Mouse (Mus musculus) limb, embryonic 13.5 days (tissue): ENCODE measurements at regions not wholly inside any gene's neighbourhood (a gene's known extent, or its start where the extent isn't known, plus 50 kb on each side); places are given as distances from the start of the nearest gene placed in this dataset.

Source experiments
- ATAC-seq: fragments of 200-750 bp; cut with Nextera tagmentation; 2 replicates; pipeline ENCODE4 v1.8.0; 2017; ENCODE audit warnings: low read depth, moderate number of reproducible peaks, moderate TSS enrichment; ENCODE audit not compliant: low FRiP score
- H3K27ac ChIP-seq: fragments of 300-500 bp; sonication (generic); 2 replicates; pipeline ENCODE4 v1.5.1; 2015; ENCODE audit warnings: inconsistent platforms, mild to moderate bottlenecking, moderate library complexity
- H3K27me3 ChIP-seq: fragments of 300-500 bp; sonication (generic); 2 replicates; pipeline ENCODE4 v1.6.1; 2015; ENCODE audit warnings: mild to moderate bottlenecking, inconsistent platforms
- H3K36me3 ChIP-seq: fragments of 300-500 bp; sonication (generic); 2 replicates; pipeline ENCODE4 v1.6.1; 2015; ENCODE audit warnings: inconsistent platforms, mild to moderate bottlenecking, moderate library complexity
- H3K4me1 ChIP-seq: fragments of 300-500 bp; sonication (generic); 2 replicates; pipeline ENCODE4 v1.6.1; 2015; ENCODE audit warnings: inconsistent platforms
- H3K4me2 ChIP-seq: fragments of 300-500 bp; sonication (generic); replicated peaks from 2 replicates; pipeline ENCODE4 v1.6.1; 2015; ENCODE audit warnings: inconsistent platforms, mild to moderate bottlenecking, moderate library complexity
- H3K4me3 ChIP-seq: fragments of 300-500 bp; sonication (generic); 2 replicates; pipeline ENCODE4 v1.5.1; 2015; ENCODE audit warnings: moderate library complexity, mild to moderate bottlenecking, inconsistent platforms
- H3K9ac ChIP-seq: fragments of 300-500 bp; sonication (generic); 2 replicates; pipeline ENCODE4 v1.6.1; 2015; ENCODE audit warnings: mild to moderate bottlenecking, inconsistent platforms
- H3K9me3 ChIP-seq: fragments of 300-500 bp; sonication (generic); 2 replicates; pipeline ENCODE4 v1.6.1; 2016; ENCODE audit warnings: inconsistent platforms
- WGBS: fragments of 180-500 bp; shearing (Covaris S2); methylation state at CpG from one replicate; pipeline ENCODE4 v1.1.7; 2015; 5-methylcytosine and 5-hydroxymethylcytosine counted together

DNA sequence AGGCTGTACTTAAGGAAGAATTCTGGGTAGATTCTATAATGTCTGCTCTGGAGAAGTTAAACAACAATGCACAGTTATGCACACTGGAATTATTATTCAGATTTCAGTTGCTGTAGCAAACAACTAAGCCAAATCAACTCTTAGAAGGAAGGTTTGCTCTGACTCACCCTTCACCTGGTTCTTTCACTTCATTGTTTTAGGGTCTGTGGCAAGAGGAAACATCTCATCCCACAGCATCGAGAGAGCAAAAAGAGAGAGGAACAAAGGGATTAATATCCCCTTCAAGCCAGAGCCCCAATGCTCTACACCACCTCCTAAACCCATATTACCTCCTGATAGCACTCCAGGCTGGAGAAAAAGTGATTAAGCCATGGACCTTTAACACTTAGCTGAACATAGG, 373.4 kb upstream of the Meis1 start:
- Histone ChIP-seq H3K36me3 (no peaks in the 10 kb centered on the region), H3K27ac (no peak overlapping the region), H3K9me3 (no peaks in the 10 kb centered on the region), H3K9ac (no peak overlapping the region), H3K27me3 (no peaks in the 10 kb centered on the region), H3K4me3 (no peak overlapping the region), H3K4me2 (no peak overlapping the region), H3K4me1 (no peaks in the 10 kb centered on the region)
- ATAC-seq: no peak
- 75% methylated on average over 1 of the region's 1 CpGs for WGBS

DNA sequence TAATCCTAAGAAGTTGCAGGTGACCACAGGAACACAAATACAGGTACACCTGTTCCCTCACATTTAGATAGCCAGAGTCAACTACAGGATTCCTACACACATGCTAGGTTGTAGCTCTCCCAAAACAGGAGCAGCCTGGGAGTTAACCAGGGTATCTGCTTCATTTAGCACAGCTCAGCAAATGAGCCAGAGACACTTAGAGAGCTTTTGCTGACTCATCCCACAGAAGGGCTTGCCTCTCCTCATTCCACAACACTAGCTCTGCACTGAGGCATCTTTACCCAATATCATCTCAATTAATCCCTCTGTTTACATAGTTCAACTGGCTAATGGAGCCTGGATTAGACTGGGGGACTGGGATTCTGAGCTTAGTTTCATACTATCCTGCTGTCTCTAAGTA, 375.6 kb upstream of the Meis1 start:
- Histone ChIP-seq H3K27ac (no peak overlapping the region), H3K9me3 (no peaks in the 10 kb centered on the region), H3K4me2 (no peak overlapping the region), H3K9ac (no peak overlapping the region), H3K4me3 (no peak overlapping the region), H3K36me3 (no peaks in the 10 kb centered on the region), H3K27me3 (no peaks in the 10 kb centered on the region), H3K4me1 (no peaks in the 10 kb centered on the region)
- no peak for ATAC-seq

GRCm38 (mm10) chr11:19400396-19400795, 381.6 kb upstream of the Meis1 start:
- no peak for ATAC-seq
- 83% methylated on average over 7 of the region's 7 CpGs for WGBS
- H3K27me3 ChIP-seq: no peaks in the 10 kb centered on the region
- no peaks in the 10 kb centered on the region for H3K4me1 ChIP-seq
- H3K4me2 ChIP-seq: no peak overlapping the region
- no peaks in the 10 kb centered on the region for H3K36me3 ChIP-seq
- H3K9ac ChIP-seq: no peak overlapping the region
- no peak overlapping the region for H3K27ac ChIP-seq
- H3K9me3 ChIP-seq: no peaks in the 10 kb centered on the region
- no peak overlapping the region for H3K4me3 ChIP-seq

DNA sequence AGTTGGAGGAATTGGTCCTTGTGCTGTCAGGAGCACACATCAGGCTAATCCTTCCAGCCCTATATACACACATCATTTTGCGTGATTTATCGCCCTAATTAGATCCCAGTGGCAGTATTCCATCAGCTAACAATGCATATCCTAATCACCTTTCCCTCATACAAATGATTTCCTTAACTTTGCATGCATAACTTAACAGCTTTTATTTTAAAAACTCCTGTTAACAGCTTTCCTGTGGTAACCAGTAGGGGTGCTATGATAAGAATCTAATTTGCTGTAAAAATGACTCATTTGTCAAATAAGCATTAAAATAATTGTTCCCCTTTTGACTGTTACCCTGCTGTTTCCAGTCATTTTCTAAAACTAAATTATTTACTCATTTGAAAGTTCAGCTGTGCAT, 401.4 kb upstream of the Meis1 start:
- 83% methylated on average over 2 of the region's 2 CpGs for WGBS
- H3K9me3 ChIP-seq: no peaks in the 10 kb centered on the region
- no peak for ATAC-seq

GRCm38 (mm10) chr11:19423268-19423667, 404.5 kb upstream of the Meis1 start:
- no peak overlapping the region for H3K27ac ChIP-seq
- ATAC-seq: no peak
- H3K4me2 ChIP-seq: peak overlapping the region; percentile 46; the same call in 1 of the 2 replicates
- no peak overlapping the region for H3K4me3 ChIP-seq
- peaks cover 16% of the 10 kb centered on the region for H3K4me1 ChIP-seq
- no peaks in the 10 kb centered on the region for H3K9me3 ChIP-seq
- H3K27me3 ChIP-seq: peaks cover 15% of the 10 kb centered on the region; the same call in 1 of the 2 replicates
- no peaks in the 10 kb centered on the region for H3K36me3 ChIP-seq
- no peak overlapping the region for H3K9ac ChIP-seq

More for the DNA sequence above, 401.4 kb upstream of the Meis1 start:
- H3K9ac ChIP-seq: no peak overlapping the region
- no peaks in the 10 kb centered on the region for H3K36me3 ChIP-seq
- H3K27me3 ChIP-seq: peaks cover 11% of the 10 kb centered on the region; the same call in 1 of the 2 replicates
- H3K27ac ChIP-seq: no peak overlapping the region
- H3K4me3 ChIP-seq: no peak overlapping the region
- H3K4me1 ChIP-seq: peaks cover 16% of the 10 kb centered on the region
- H3K4me2 ChIP-seq: no peak overlapping the region

DNA sequence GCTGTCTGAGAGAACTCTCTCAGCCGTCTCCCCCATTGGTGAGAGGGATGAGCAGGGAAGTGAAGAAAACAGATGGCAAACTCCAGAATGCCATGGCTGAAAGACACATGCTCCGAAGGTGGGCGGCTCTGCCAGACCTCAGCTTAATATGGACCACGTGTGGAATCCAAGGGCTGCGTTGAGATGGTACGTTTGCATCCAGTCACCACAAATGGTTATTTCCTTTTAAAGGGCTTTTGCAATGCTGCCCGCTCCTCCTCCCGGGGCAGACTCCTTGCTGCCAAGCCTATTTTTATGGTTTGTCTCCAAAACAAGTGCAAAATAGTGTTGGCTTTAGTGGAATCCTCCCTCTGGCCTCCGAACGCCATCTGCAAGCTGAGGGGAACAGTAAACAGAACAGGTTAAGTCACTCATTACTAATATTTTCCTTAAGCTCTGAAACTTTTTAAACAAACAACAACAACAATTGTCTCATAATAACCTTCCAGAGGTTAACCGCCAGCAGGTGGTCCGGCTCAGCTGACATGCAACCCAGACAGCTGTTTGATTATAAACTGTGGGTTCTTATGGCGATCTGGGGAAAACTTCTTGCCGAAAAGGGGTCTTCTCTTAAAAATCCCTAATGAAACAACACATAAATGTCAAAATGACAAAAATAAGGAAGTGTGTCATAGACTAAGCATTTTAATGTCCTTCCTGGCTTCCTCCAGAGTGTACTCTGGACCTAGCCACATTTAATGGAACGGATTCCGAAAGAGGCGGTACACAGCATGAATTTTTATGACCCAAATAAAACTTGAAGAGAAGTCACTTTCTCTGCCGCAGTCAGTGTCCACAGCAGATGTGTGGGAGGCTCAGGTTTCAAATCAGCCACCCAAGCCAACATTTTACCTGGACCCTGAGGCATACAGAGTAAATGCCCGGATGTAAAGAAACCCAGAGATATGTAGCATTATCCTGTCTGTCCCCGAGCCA, 405.3 kb upstream of the Meis1 start:
- Histone ChIP-seq H3K36me3 (no peaks in the 10 kb centered on the region), H3K4me2 (peak overlapping the region; percentile 46), H3K9me3 (no peaks in the 10 kb centered on the region), H3K27ac (no peak overlapping the region), H3K27me3 (peaks cover 15% of the 10 kb centered on the region; the same call in 1 of the 2 replicates), H3K9ac (no peak overlapping the region), H3K4me3 (peak overlapping the region; percentile 18), H3K4me1 (peaks cover 16% of the 10 kb centered on the region)
- WGBS: 5% methylated on average over 20 of the region's 20 CpGs
- ATAC-seq: peak; percentile 85

DNA sequence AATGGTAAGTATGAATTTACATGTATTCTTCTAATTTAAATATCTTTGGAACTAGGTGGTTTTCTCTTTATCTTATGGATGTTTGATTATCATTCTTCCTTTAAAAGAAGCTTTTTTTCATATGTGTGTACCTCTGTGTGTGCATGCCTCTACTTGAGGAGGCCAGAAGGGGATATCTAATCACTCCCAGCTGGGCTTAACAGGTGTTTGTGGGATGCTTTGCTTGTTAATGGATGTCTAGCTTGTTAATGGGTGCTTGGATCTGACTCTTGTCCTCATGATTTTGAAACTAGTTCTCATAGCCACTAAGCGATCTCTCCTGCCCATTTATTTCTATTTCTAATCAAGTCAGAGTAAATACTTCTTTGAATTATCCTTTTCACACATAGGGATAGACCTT, 408.8 kb upstream of the Meis1 start:
- H3K27ac ChIP-seq: no peak overlapping the region
- H3K4me2 ChIP-seq: no peak overlapping the region
- ATAC-seq: no peak
- H3K9ac ChIP-seq: no peak overlapping the region
- no peak overlapping the region for H3K4me3 ChIP-seq
- WGBS: 70% methylated on average over 1 of the region's 1 CpGs
- H3K4me1 ChIP-seq: peaks cover 16% of the 10 kb centered on the region
- no peaks in the 10 kb centered on the region for H3K9me3 ChIP-seq
- peaks cover 12% of the 10 kb centered on the region; the same call in 1 of the 2 replicates for H3K27me3 ChIP-seq
- no peaks in the 10 kb centered on the region for H3K36me3 ChIP-seq

GRCm38 (mm10) chr11:19433680-19434619, 415.2 kb upstream of the Meis1 start:
- Histone ChIP-seq H3K36me3 (no peaks in the 10 kb centered on the region), H3K4me1 (peaks cover 10% of the 10 kb centered on the region; the same call in 1 of the 2 replicates), H3K4me3 (no peak overlapping the region), H3K27me3 (0 out of 2 replicates have a peak, but pooled peaks cover 2% of the 10 kb centered on the region), H3K9ac (no peak overlapping the region), H3K27ac (no peak overlapping the region), H3K4me2 (no peak overlapping the region), H3K9me3 (no peaks in the 10 kb centered on the region)
- whole genome bisulfite sequencing: 64% methylated on average over 13 of the region's 13 CpGs
- ATAC-seq: peak; percentile 54; the same call in 1 of the 2 replicates

DNA sequence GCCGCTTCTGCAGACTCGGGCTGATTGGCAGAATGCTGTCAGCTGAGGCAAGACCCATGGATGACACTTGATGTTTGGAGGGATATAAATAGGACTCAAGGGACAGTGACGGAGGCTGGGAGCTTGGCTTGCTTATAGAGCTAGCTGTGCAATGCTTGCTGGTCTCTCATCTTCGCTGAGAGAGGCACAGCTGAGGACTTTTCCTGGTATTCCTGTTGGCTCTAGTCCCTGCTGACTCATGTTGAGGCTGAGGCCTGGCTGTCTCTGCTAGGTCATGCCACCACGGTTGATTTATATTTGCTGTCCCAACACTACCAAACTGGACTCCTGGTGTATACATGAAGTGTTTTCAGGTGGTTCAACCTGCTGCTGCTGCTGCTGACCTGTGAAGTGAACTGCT, 419.6 kb upstream of the Meis1 start:
- no peaks in the 10 kb centered on the region for H3K36me3 ChIP-seq
- H3K9ac ChIP-seq: no peak overlapping the region
- H3K27me3 ChIP-seq: no peaks in the 10 kb centered on the region
- WGBS: 89% methylated on average over 5 of the region's 5 CpGs
- H3K27ac ChIP-seq: no peak overlapping the region
- no peaks in the 10 kb centered on the region for H3K9me3 ChIP-seq
- peaks cover 10% of the 10 kb centered on the region; the same call in 1 of the 2 replicates for H3K4me1 ChIP-seq
- no peak overlapping the region for H3K4me3 ChIP-seq
- H3K4me2 ChIP-seq: no peak overlapping the region
- ATAC-seq: no peak

DNA sequence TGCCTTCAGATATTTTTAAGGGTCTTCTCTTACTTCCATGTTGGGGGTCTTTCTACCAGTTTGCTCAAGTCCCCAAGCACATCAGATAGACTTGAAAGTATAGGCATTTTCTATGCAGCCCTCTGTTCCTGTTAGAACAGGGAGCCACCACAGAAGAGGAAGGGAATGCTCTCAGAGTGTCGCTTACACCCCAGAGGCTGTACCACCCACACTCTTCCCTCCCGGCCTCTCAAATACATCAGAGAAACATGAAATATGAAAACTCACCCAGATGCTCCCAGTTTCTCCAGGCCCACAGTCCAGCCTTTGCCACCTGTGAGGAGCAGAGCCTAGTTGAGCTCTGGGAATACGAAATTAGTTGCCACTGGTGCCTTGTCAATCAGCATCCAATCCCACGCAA, 423.2 kb upstream of the Meis1 start:
- H3K27me3 ChIP-seq: no peaks in the 10 kb centered on the region
- H3K4me3 ChIP-seq: no peak overlapping the region
- no peak overlapping the region for H3K27ac ChIP-seq
- no peaks in the 10 kb centered on the region for H3K36me3 ChIP-seq
- no peak overlapping the region for H3K4me2 ChIP-seq
- no peaks in the 10 kb centered on the region for H3K4me1 ChIP-seq
- no peaks in the 10 kb centered on the region for H3K9me3 ChIP-seq
- ATAC-seq: no peak
- WGBS: 44% methylated on average over 4 of the region's 4 CpGs
- no peak overlapping the region for H3K9ac ChIP-seq

DNA sequence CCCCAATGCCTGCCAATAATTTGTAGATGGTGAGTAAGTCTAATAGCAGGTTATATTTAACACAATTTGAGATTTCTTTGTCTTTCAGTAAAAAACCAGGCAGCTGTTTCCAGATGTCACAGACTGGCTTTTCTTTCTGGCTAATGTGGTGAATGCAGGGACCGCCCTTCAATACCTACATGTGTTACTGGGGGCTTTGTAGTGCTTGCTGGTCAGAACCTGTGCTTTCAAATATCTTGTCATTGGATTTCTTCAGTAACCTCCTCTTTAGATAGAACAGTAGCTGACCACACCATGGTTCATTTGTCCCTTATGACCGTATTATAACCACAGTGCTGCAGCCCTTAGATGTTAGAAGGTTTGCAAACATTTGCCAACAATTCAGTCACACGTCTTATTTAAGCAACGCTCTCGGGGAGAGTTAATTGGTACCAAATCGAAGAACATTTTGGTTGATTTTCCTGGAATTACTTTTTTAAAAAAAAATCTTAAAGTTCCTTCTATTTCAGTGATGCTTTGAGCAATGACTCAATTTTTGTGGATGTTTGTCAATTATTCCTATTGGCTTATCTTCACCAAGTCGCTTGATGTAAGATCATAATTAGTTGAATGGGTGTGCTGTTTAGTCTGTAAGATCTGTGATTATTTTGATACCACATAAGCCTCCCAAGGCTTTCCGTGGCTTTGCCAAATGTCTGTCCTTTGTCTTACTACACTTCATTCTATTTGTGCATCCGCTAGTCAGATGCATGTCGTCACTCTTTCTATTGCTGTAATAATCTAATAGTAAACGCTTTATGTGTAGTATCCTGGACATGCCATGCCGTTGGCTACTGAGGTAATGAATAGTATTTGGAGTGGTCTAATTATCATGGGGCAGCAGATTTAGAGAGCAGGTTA, 436.9 kb upstream of the Meis1 start:
- H3K4me2 ChIP-seq: no peak overlapping the region
- H3K9ac ChIP-seq: no peak overlapping the region
- no peak overlapping the region for H3K27ac ChIP-seq
- H3K9me3 ChIP-seq: no peaks in the 10 kb centered on the region
- 87% methylated on average over 12 of the region's 12 CpGs for WGBS
- no peak for ATAC-seq
- no peaks in the 10 kb centered on the region for H3K27me3 ChIP-seq
- no peaks in the 10 kb centered on the region for H3K36me3 ChIP-seq
- H3K4me3 ChIP-seq: no peak overlapping the region
- no peaks in the 10 kb centered on the region for H3K4me1 ChIP-seq
